Mouse (Mus musculus) liver, adult (tissue): ENCODE results near the gene Ptger1.
A peak's percentile ranks its signal among the peaks of the same experiment; 100 is the strongest.

Experiments used
- GATA4 ChIP-seq: IDR thresholded peaks from 2 replicates; pipeline ENCODE4 v1.6.1; 2014; ENCODE audit warnings: mild to moderate bottlenecking, low read length; ENCODE audit not compliant: insufficient replicate concordance

Gene Ptger1

GRCm38 (mm10) chr8:83649699-83650098, 16.8 kb upstream of the Ptger1 start:
- no peak for TF ChIP-seq GATA4

GRCm38 (mm10) chr8:83652030-83652743, 14.3 kb upstream of the Ptger1 start, which contains the start of gene Gipc1:
Gipc1 (plus strand) TSS chr8:83652677.
- peak; percentile 55; the same call in 1 of the 2 replicates for TF ChIP-seq GATA4

- no peak for TF ChIP-seq GATA4
These were observed 13.5 kb upstream of the Ptger1 start for GRCm38 (mm10) chr8:83652744-83653661.

- no peak for TF ChIP-seq GATA4
These were observed 12.8 kb upstream of the Ptger1 start for GRCm38 (mm10) chr8:83653662-83654017.

GRCm38 (mm10) chr8:83654725-83655124, 11.8 kb upstream of the Ptger1 start:
- no peak for TF ChIP-seq GATA4

- no peak for TF ChIP-seq GATA4
These were observed 10.4 kb upstream of the Ptger1 start for GRCm38 (mm10) chr8:83656043-83656442.

GRCm38 (mm10) chr8:83656484-83657246, 9.8 kb upstream of the Ptger1 start:
- TF ChIP-seq GATA4: no peak; the same call in 1 of the 2 replicates

- TF ChIP-seq GATA4: no peak
These were observed 5.9 kb upstream of the Ptger1 start for GRCm38 (mm10) chr8:83660545-83660944.

GRCm38 (mm10) chr8:83660995-83661680, 5.3 kb upstream of the Ptger1 start:
- no peak for TF ChIP-seq GATA4

- TF ChIP-seq GATA4: no peak
These were observed 4.1 kb upstream of the Ptger1 start for GRCm38 (mm10) chr8:83662421-83662826.

- TF ChIP-seq GATA4: no peak
These were observed 2.4 kb upstream of the Ptger1 start for GRCm38 (mm10) chr8:83664096-83664495.

GRCm38 (mm10) chr8:83664931-83665625, 1.4 kb upstream of the Ptger1 start:
- TF ChIP-seq GATA4: no peak

- TF ChIP-seq GATA4: no peak
These were observed 372 bp downstream of the Ptger1 start for GRCm38 (mm10) chr8:83666866-83667234.

- TF ChIP-seq GATA4: no peak
These were observed 1.0 kb downstream of the Ptger1 start for GRCm38 (mm10) chr8:83667526-83667925.
